Mouse (Mus musculus) liver, embryonic 16.5 days (tissue): ENCODE data around the gene C1qtnf6. TPM values are rescaled to one million over a fixed set of nuclear protein-coding genes. Genes with fewer than 3 reads are reported as not detected.

Experiments used
- ATAC-seq: fragments of 200-750 bp; cut with Nextera tagmentation; 2 replicates; pipeline ENCODE4 v1.8.0; 2017; ENCODE audit warnings: low read depth, mild to moderate bottlenecking, moderate number of reproducible peaks, moderate library complexity
- H3K27ac ChIP-seq: fragments of 300-500 bp; sonication (generic); 2 replicates; pipeline ENCODE4 v1.5.1; 2014; ENCODE audit warnings: mild to moderate bottlenecking, low read length
- H3K27me3 ChIP-seq: fragments of 300-500 bp; sonication (generic); 2 replicates; pipeline ENCODE4 v1.6.1; 2014; ENCODE audit warnings: low read depth, low read length, mixed read lengths; ENCODE audit not compliant: control insufficient read depth, insufficient read depth
- H3K36me3 ChIP-seq: fragments of 300-500 bp; sonication (generic); 2 replicates; pipeline ENCODE4 v1.6.1; 2014; ENCODE audit warnings: mild to moderate bottlenecking; ENCODE audit not compliant: control insufficient read depth, insufficient read depth
- H3K4me1 ChIP-seq: fragments of 300-500 bp; sonication (generic); 2 replicates; pipeline ENCODE4 v1.6.1; 2014; ENCODE audit warnings: low read depth, low read length, mixed read lengths; ENCODE audit not compliant: control insufficient read depth
- H3K4me2 ChIP-seq: fragments of 300-500 bp; sonication (generic); 2 replicates; pipeline ENCODE4 v1.6.1; 2014; ENCODE audit warnings: low read depth, low read length, mixed read lengths
- H3K4me3 ChIP-seq: fragments of 300-500 bp; sonication (generic); 2 replicates; pipeline ENCODE4 v1.5.1; 2014; ENCODE audit warnings: low read depth, mild to moderate bottlenecking, low read length
- H3K9ac ChIP-seq: fragments of 300-500 bp; sonication (generic); 2 replicates; pipeline ENCODE4 v1.6.1; 2014; ENCODE audit warnings: low read depth, low read length
- H3K9me3 ChIP-seq: fragments of 300-500 bp; sonication (generic); replicated peaks from 2 replicates; pipeline ENCODE4 v1.6.1; 2016; ENCODE audit warnings: low read length; ENCODE audit not compliant: control insufficient read depth
- WGBS: fragments of 180-500 bp; shearing (Covaris S2); extraction: QIAGEN DNeasy Blood & Tissue Kit; methylation state at CpG from one replicate; pipeline ENCODE4 v1.1.7; 2014; ENCODE audit not compliant: insufficient replicate concordance; 5-methylcytosine and 5-hydroxymethylcytosine counted together
- polyA plus RNA-seq: library from polyadenylated mRNA; unstranded; fragments of >200 nt; fragmentation: Nextera tagmentation; extraction: Ambion mirVana; gene quantifications from 2 replicates; pipeline ENCODE4 v1.2.1, GENCODE M21; 2015

The C1qtnf6 gene
- polyA plus RNA-seq, 1 experiment from 2014 or later, result 5.3 TPM

- peak overlapping the region; percentile 13; the same call in 1 of the 2 replicates for H3K4me3 ChIP-seq
- no peaks in the 10 kb centered on the region for H3K27me3 ChIP-seq
- ATAC-seq, result peak; percentile 46; the same call in 1 of the 2 replicates
- peak overlapping the region; percentile 71 for H3K27ac ChIP-seq
- H3K9me3 ChIP-seq, result no peaks in the 10 kb centered on the region
- H3K9ac ChIP-seq, result no peak overlapping the region
- peak overlapping the region; percentile 28; the same call in 1 of the 2 replicates for H3K4me2 ChIP-seq
- no peaks in the 10 kb centered on the region; the same call in 1 of the 2 replicates for H3K36me3 ChIP-seq
- WGBS, result 27% methylated on average over 5 of the region's 5 CpGs
- peaks cover 41% of the 10 kb centered on the region for H3K4me1 ChIP-seq
Measured at GRCm38 (mm10) chr15:78563937-78564336, 32.7 kb upstream of the C1qtnf6 start.

- Histone ChIP-seq H3K4me2 (no peak overlapping the region), H3K4me1 (peaks cover 41% of the 10 kb centered on the region), H3K4me3 (no peak overlapping the region), H3K9me3 (no peaks in the 10 kb centered on the region), H3K36me3 (no peaks in the 10 kb centered on the region; the same call in 1 of the 2 replicates), H3K27me3 (no peaks in the 10 kb centered on the region), H3K27ac (no peak overlapping the region), H3K9ac (no peak overlapping the region)
- no peak for ATAC-seq
- WGBS, result 80% methylated on average over 3 of the region's 3 CpGs
Measured at GRCm38 (mm10) chr15:78563344-78563743, 32.1 kb upstream of the C1qtnf6 start.

- H3K27me3 ChIP-seq, result no peaks in the 10 kb centered on the region
- H3K9me3 ChIP-seq, result no peaks in the 10 kb centered on the region
- no peak for ATAC-seq
- H3K9ac ChIP-seq, result no peak overlapping the region
- no peaks in the 10 kb centered on the region; the same call in 1 of the 2 replicates for H3K36me3 ChIP-seq
- no peak overlapping the region for H3K27ac ChIP-seq
- H3K4me2 ChIP-seq, result no peak overlapping the region
- 42% methylated on average over 11 of the region's 11 CpGs for WGBS
- no peak overlapping the region for H3K4me3 ChIP-seq
- H3K4me1 ChIP-seq, result peaks cover 8% of the 10 kb centered on the region
Measured at GRCm38 (mm10) chr15:78559141-78559979, 28.1 kb upstream of the C1qtnf6 start.

GRCm38 (mm10) chr15:78557693-78558535 is 26.7 kb upstream of the C1qtnf6 start:
- Histone ChIP-seq H3K36me3 (no peaks in the 10 kb centered on the region; the same call in 1 of the 2 replicates), H3K27me3 (no peaks in the 10 kb centered on the region), H3K27ac (no peak overlapping the region), H3K9me3 (no peaks in the 10 kb centered on the region), H3K4me2 (no peak overlapping the region), H3K4me1 (no peaks in the 10 kb centered on the region), H3K4me3 (no peak overlapping the region), H3K9ac (no peak overlapping the region)
- ATAC-seq, result no peak
- WGBS, result 45% methylated on average over 10 of the region's 10 CpGs

- no peak overlapping the region for H3K4me3 ChIP-seq
- no peak overlapping the region for H3K9ac ChIP-seq
- H3K36me3 ChIP-seq, result no peaks in the 10 kb centered on the region
- H3K27ac ChIP-seq, result no peak overlapping the region
- WGBS, result 60% methylated on average over 25 of the region's 25 CpGs
- no peaks in the 10 kb centered on the region for H3K4me1 ChIP-seq
- ATAC-seq, result no peak
- no peak overlapping the region for H3K4me2 ChIP-seq
- 0 out of 2 replicates have a peak, but pooled peaks cover 2% of the 10 kb centered on the region for H3K9me3 ChIP-seq
- no peaks in the 10 kb centered on the region for H3K27me3 ChIP-seq
Measured at GRCm38 (mm10) chr15:78554545-78555313, 23.5 kb upstream of the C1qtnf6 start.

GRCm38 (mm10) chr15:78549189-78549734 is 18.0 kb upstream of the C1qtnf6 start:
- no peak overlapping the region for H3K9ac ChIP-seq
- H3K4me2 ChIP-seq, result no peak overlapping the region
- 0 out of 2 replicates have a peak, but pooled peaks cover 2% of the 10 kb centered on the region for H3K9me3 ChIP-seq
- 0 out of 2 replicates have a peak, but pooled peaks have one; percentile 21 for ATAC-seq
- H3K36me3 ChIP-seq, result no peaks in the 10 kb centered on the region
- peaks cover 6% of the 10 kb centered on the region; the same call in 1 of the 2 replicates for H3K4me1 ChIP-seq
- 54% methylated on average over 4 of the region's 4 CpGs for WGBS
- no peak overlapping the region for H3K4me3 ChIP-seq
- H3K27ac ChIP-seq, result no peak overlapping the region
- no peaks in the 10 kb centered on the region; the same call in 1 of the 2 replicates for H3K27me3 ChIP-seq

GRCm38 (mm10) chr15:78548711-78549110 is 17.5 kb upstream of the C1qtnf6 start:
- peaks cover 6% of the 10 kb centered on the region; the same call in 1 of the 2 replicates for H3K4me1 ChIP-seq
- no peak overlapping the region for H3K4me3 ChIP-seq
- no peak overlapping the region for H3K4me2 ChIP-seq
- H3K27ac ChIP-seq, result no peak overlapping the region
- H3K27me3 ChIP-seq, result peaks cover 1% of the 10 kb centered on the region; the same call in 1 of the 2 replicates
- H3K9me3 ChIP-seq, result 0 out of 2 replicates have a peak, but pooled peaks cover 2% of the 10 kb centered on the region
- 55% methylated on average over 8 of the region's 8 CpGs for WGBS
- no peak for ATAC-seq
- H3K36me3 ChIP-seq, result no peaks in the 10 kb centered on the region
- H3K9ac ChIP-seq, result no peak overlapping the region

- no peak overlapping the region for H3K9ac ChIP-seq
- WGBS, result 10% methylated on average over 3 of the region's 3 CpGs
- no peak for ATAC-seq
- H3K4me3 ChIP-seq, result no peak overlapping the region
- no peak overlapping the region for H3K4me2 ChIP-seq
- 0 out of 2 replicates have a peak, but pooled peaks cover 2% of the 10 kb centered on the region for H3K9me3 ChIP-seq
- H3K27me3 ChIP-seq, result peaks cover 2% of the 10 kb centered on the region; the same call in 1 of the 2 replicates
- peaks cover 6% of the 10 kb centered on the region; the same call in 1 of the 2 replicates for H3K4me1 ChIP-seq
- no peak overlapping the region for H3K27ac ChIP-seq
- H3K36me3 ChIP-seq, result no peaks in the 10 kb centered on the region
Measured at GRCm38 (mm10) chr15:78548336-78548665, 17.1 kb upstream of the C1qtnf6 start.
